Mouse (Mus musculus): ENCODE results near the gene Il27. TPM values are rescaled to one million over a fixed set of nuclear protein-coding genes. Genes with fewer than 3 reads are reported as not detected.

Il27 gene
- polyA plus RNA-seq, 1 experiment from 2014 or later: 0.31 TPM

DNA sequence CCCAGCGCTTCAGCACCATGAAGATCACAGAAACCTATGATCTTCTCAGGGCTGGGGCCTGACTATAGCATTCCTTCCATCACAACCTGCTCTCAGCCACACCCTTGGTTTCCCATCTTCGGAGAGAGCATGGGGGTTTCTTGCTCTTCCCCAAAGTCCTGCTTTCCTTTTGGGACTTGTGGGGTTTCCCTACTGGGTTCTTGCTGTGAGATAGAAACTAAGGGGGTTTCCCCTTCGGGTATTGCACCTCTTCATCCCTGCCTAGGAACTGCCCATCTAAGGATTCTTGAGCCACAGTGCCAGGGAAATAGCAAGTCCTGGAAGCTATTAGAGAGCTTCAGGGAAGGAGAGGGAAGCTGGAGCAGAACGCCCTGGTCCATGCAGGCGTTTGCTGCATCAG lies 1.1 kb upstream of the Il27 start:
- WGBS: 79% methylated on average over 5 of the region's 5 CpGs
- Histone ChIP-seq H3K36me3 (ENCODE audit: insufficient read depth, low read length) (no peaks in the 10 kb centered on the region), H3K4me2 (replicated peaks; ENCODE audit: low read depth, low read length) (no peak overlapping the region), H3K4me3 (ENCODE audit: low read depth, low read length) (no peak overlapping the region), H3K27ac (ENCODE audit: low read length) (no peak overlapping the region), H3K4me1 (ENCODE audit: insufficient read depth, low read depth, low read length) (no peaks in the 10 kb centered on the region), H3K27me3 (replicated peaks; ENCODE audit: insufficient read depth, low read length) (no peaks in the 10 kb centered on the region), H3K9me3 (ENCODE audit: low read length) (no peaks in the 10 kb centered on the region), H3K9ac (replicated peaks; ENCODE audit: low read depth) (no peak overlapping the region)
- TF ChIP-seq CTCF (IDR thresholded peaks at IDR 0.05): no peak
- no peak for TF ChIP-seq EP300 (IDR thresholded peaks at IDR 0.05)
- ATAC-seq (no peak), DNase-seq (ENCODE audit: low spot score) (no peak)

DNA sequence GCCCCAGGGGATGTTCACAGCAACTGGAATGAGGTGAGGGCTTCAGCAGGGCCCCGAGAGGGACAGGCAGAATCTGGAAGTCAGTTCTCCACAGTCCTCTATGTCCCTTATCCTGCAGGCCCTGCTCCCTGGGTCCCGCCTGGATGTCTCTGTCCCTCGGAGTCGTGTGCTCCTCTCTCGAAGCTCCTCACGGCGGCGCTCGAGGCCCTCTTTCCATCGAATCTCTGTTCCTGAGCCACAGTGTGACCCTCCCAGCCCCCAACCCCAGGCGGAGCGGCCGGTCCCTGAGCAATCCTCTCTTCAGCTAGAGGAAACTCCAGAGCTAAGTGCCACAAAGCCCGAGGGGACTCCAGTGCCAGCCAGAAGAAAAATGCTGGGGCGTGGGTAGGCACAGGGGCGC lies 7.0 kb downstream of the Il27 start:
- Histone ChIP-seq H3K4me1 (ENCODE audit: insufficient read depth, low read depth, low read length) (no peaks in the 10 kb centered on the region; the same call in 1 of the 2 replicates), H3K36me3 (ENCODE audit: insufficient read depth, low read length) (no peaks in the 10 kb centered on the region), H3K27me3 (replicated peaks; ENCODE audit: insufficient read depth, low read length) (no peaks in the 10 kb centered on the region), H3K9ac (replicated peaks; ENCODE audit: low read depth) (0 out of 2 replicates have a peak overlapping the region, but pooled peaks have one; percentile 12), H3K9me3 (ENCODE audit: low read length) (no peaks in the 10 kb centered on the region), H3K4me3 (ENCODE audit: low read depth, low read length) (no peak overlapping the region), H3K4me2 (replicated peaks; ENCODE audit: low read depth, low read length) (no peak overlapping the region; the same call in 1 of the 2 replicates), H3K27ac (ENCODE audit: low read length) (no peak overlapping the region)
- DNase-seq (ENCODE audit: low spot score) (peak; percentile 85), ATAC-seq (peak; percentile 69)
- TF ChIP-seq EP300 (IDR thresholded peaks at IDR 0.05): no peak
- peak; percentile 85 for TF ChIP-seq CTCF (IDR thresholded peaks at IDR 0.05)
- 6% methylated on average over 14 of the region's 16 CpGs for WGBS

DNA sequence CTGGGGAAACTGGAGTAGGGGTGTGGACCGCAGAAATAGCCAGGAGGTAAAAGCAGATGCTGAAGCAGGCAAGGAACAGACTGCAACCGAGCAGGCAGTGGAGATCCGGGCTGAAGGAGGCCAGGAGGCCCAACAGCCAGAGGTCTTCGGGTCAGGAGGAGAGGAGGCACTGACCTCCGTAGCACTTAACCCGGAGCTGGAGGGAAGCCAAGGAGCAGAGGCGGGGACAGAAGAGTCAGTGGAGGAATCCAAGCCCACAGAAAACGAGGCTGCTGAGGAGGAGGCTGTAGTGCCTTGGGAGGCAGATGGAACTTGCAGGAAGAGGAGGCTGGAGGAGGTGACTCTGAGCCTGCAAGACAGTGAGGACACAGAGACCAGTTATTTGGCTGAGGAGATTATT lies 7.9 kb downstream of the Il27 start:
- WGBS: 29% methylated on average over 8 of the region's 8 CpGs
- H3K9ac ChIP-seq (replicated peaks; ENCODE audit: low read depth): no peak overlapping the region

DNA sequence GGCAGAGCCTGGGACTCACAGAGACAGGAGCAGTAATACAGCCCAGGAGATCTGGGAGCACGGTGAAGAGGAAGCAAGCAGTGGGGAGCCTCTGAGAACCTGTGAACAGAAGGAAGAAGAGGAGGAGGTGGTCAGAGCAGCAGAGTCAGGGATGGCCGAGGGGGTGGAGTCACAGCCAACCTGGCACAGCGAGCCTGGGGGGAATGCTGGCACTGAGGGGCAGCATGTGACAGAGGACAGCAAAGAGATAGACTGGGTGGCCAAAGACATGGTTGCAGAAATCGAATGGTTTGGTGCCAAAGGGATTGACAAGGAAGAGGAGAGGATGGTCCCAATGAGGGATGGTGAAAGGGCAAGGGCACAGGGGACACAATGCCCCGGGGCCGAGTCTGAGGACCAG lies 9.0 kb downstream of the Il27 start, which contains the start of gene Cln3:
Cln3 (minus strand) TSS at position 101 of the 400 bp plus-strand sequence.
- no peak within 1 kb of the TSS for H3K9ac ChIP-seq (replicated peaks; ENCODE audit: low read depth)
- DNase-seq (ENCODE audit: low spot score) (no peak), ATAC-seq (no peak)
- H3K4me1 ChIP-seq (ENCODE audit: insufficient read depth, low read depth, low read length): no peaks in the 10 kb centered on the region; the same call in 1 of the 2 replicates
- no peak for TF ChIP-seq CTCF (IDR thresholded peaks at IDR 0.05)
- TF ChIP-seq EP300 (IDR thresholded peaks at IDR 0.05): no peak
- H3K36me3 ChIP-seq (ENCODE audit: insufficient read depth, low read length): no peaks in the 10 kb centered on the region
- H3K4me2 ChIP-seq (replicated peaks; ENCODE audit: low read depth, low read length): 0 out of 2 replicates have a peak within 1 kb of the TSS, but pooled peaks have one; percentile 3
- no peak within 1 kb of the TSS for H3K4me3 ChIP-seq (ENCODE audit: low read depth, low read length)
- peak within 1 kb of the TSS; percentile 26; the same call in 1 of the 2 replicates for H3K27ac ChIP-seq (ENCODE audit: low read length)
- no peaks in the 10 kb centered on the region for H3K9me3 ChIP-seq (ENCODE audit: low read length)
- 69% methylated on average over 6 of the region's 6 CpGs for WGBS
- H3K27me3 ChIP-seq (replicated peaks; ENCODE audit: insufficient read depth, low read length): no peaks in the 10 kb centered on the region

More for the DNA sequence above, 7.9 kb downstream of the Il27 start:
- Histone ChIP-seq H3K4me1 (ENCODE audit: insufficient read depth, low read depth, low read length) (no peaks in the 10 kb centered on the region; the same call in 1 of the 2 replicates), H3K36me3 (ENCODE audit: insufficient read depth, low read length) (no peaks in the 10 kb centered on the region), H3K4me2 (replicated peaks; ENCODE audit: low read depth, low read length) (no peak overlapping the region), H3K4me3 (ENCODE audit: low read depth, low read length) (no peak overlapping the region), H3K9me3 (ENCODE audit: low read length) (no peaks in the 10 kb centered on the region), H3K27me3 (replicated peaks; ENCODE audit: insufficient read depth, low read length) (no peaks in the 10 kb centered on the region), H3K27ac (ENCODE audit: low read length) (0 out of 2 replicates have a peak overlapping the region, but pooled peaks have one; percentile 15)
- DNase-seq (ENCODE audit: low spot score) (peak; percentile 24), ATAC-seq (no peak)
- TF ChIP-seq CTCF (IDR thresholded peaks at IDR 0.05) (no peak), EP300 (IDR thresholded peaks at IDR 0.05) (no peak)

DNA sequence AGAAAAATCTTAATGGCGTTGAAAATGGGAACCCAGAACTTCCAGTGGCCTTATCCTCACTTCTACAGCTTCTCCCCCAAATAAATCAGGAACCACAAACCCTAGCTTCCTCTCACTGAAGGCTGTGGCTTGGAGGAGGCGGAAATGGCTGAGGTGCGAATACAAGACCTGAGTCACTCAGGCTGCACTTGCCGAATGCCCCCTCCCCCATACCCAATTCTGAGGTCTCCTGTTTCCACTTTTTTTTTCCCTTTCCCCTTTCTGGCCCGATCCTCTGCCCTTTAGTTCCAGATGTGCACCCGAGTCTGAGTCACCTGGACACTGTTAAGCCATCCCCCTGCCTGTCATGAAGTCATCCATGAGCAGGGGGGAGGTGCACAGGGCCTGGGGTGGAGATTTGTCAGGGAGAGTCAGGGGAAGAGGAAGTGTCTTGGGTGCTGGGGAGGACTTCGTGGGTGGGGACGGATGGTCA lies 10.2 kb downstream of the Il27 start, which contains the start of gene Apobr:
Apobr (plus strand) TSS at position 437 of the 472 bp plus-strand sequence.
- Histone ChIP-seq H3K27ac (ENCODE audit: low read length) (peak within 1 kb of the TSS; percentile 26; the same call in 1 of the 2 replicates), H3K27me3 (replicated peaks; ENCODE audit: insufficient read depth, low read length) (no peaks in the 10 kb centered on the region), H3K9ac (replicated peaks; ENCODE audit: low read depth) (no peak within 1 kb of the TSS), H3K4me3 (ENCODE audit: low read depth, low read length) (peak within 1 kb of the TSS; percentile 49; the same call in 1 of the 2 replicates), H3K36me3 (ENCODE audit: insufficient read depth, low read length) (no peaks in the 10 kb centered on the region), H3K9me3 (ENCODE audit: low read length) (no peaks in the 10 kb centered on the region), H3K4me2 (replicated peaks; ENCODE audit: low read depth, low read length) (peak within 1 kb of the TSS; percentile 78), H3K4me1 (ENCODE audit: insufficient read depth, low read depth, low read length) (no peaks in the 10 kb centered on the region; the same call in 1 of the 2 replicates)
- ATAC-seq: no peak
- peak; percentile 56 for DNase-seq (ENCODE audit: low spot score)
- TF ChIP-seq EP300 (IDR thresholded peaks at IDR 0.05): no peak
- TF ChIP-seq CTCF (IDR thresholded peaks at IDR 0.05): no peak
- 66% methylated on average over 8 of the region's 8 CpGs for WGBS

DNA sequence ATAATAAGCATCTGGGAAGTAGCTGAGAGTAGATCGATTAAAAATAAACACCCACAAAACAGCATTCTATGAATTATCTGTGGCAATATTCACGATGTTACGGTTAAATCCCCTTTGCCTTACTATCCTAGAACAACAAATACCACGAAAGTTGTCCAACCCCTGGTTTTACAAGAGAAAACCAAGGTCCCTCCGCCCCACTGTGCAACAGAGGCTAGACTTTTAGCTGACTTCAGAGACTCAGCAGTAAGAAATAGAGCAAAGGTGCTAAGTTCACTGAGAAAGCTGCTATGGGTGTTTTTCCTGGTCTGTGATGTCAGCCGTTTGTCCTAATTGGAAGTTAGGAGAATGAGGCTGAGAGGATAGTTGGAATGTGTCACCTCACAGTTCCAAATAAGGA lies 11.0 kb downstream of the Il27 start:
- Histone ChIP-seq H3K9me3 (ENCODE audit: low read length) (no peaks in the 10 kb centered on the region), H3K27ac (ENCODE audit: low read length) (peak overlapping the region; percentile 85; the same call in 1 of the 2 replicates), H3K9ac (replicated peaks; ENCODE audit: low read depth) (no peak overlapping the region), H3K4me2 (replicated peaks; ENCODE audit: low read depth, low read length) (peak overlapping the region; percentile 78), H3K27me3 (replicated peaks; ENCODE audit: insufficient read depth, low read length) (no peaks in the 10 kb centered on the region), H3K4me3 (ENCODE audit: low read depth, low read length) (peak overlapping the region; percentile 49; the same call in 1 of the 2 replicates), H3K4me1 (ENCODE audit: insufficient read depth, low read depth, low read length) (no peaks in the 10 kb centered on the region; the same call in 1 of the 2 replicates), H3K36me3 (ENCODE audit: insufficient read depth, low read length) (no peaks in the 10 kb centered on the region)
- DNase-seq (ENCODE audit: low spot score) (peak; percentile 25), ATAC-seq (no peak)
- TF ChIP-seq CTCF (IDR thresholded peaks at IDR 0.05): no peak
- TF ChIP-seq EP300 (IDR thresholded peaks at IDR 0.05): no peak
- 47% methylated on average over 6 of the region's 6 CpGs for WGBS

Data from lung, postnatal 0 days (tissue).